In the genomic region with DNA sequence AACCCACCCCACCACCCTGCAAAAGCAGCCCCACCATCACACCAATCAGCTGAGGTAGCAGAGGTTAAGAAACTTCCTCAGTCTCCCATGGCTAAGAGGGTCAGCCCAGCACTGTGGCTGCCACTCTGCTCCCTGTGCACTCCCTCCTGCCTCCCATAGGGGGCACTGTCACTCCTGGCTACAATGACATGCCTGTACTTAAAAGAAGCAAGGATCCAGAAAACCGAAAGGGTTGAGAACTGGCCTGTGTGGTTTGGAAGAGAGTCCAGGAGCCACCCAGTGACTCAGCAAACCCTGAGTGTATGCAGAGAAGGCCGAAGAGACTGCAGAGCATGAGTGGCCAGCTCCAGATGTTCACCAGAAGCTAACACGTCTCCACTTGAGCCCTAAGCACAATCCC, we compare ENCODE assay signal across 9 mouse cellular contexts. TPM values are rescaled to one million over a fixed set of nuclear protein-coding genes. Genes with fewer than 3 reads are reported as not detected.
DNase-seq lines count a peak whose midpoint lies in the region; ATAC-seq and TF ChIP-seq lines count a peak whose summit lies in the region.
"Had no signal": no experiment of that assay in that cellular context is flagged by ENCODE, and none has a peak within 500 bp of the region (broad histone marks: within the 10 kb centered on the region; RNA-seq: fewer than 3 reads in every experiment).

No protein-coding gene starts in this region.

- no peak overlapping the region for H3K27ac ChIP-seq in MEL (ENCODE audit: control insufficient read depth, low read depth, low read length)
- H3K27ac ChIP-seq in kidney, adult 2 months (ENCODE audit: insufficient read depth, low read depth, low read length) = no peak overlapping the region
- H3K27ac ChIP-seq in liver, postnatal 0 days (ENCODE audit: low read depth) = no peak overlapping the region
- H3K27ac ChIP-seq: heart, embryonic 13.5 days had no signal

- TF ChIP-seq RAD21 in MEL (IDR thresholded peaks at IDR 0.05; ENCODE audit: low read depth, low read length) = peak; percentile 72

- no peak for TF ChIP-seq EP300 in MEL (IDR thresholded peaks at IDR 0.05; ENCODE audit: low read depth in 1 of 2, low read length in 2 of 2)
- no peak for TF ChIP-seq EP300 in liver, postnatal 0 days (IDR thresholded peaks at IDR 0.05; ENCODE audit: low read depth)

- H3K4me1 ChIP-seq in MEL (ENCODE audit: control insufficient read depth in 1 of 2, insufficient read depth in 2 of 2, low read length in 2 of 2) = no peaks in the 10 kb centered on the region
- 0 out of 2 replicates have a peak, but pooled peaks cover 3% of the 10 kb centered on the region for H3K4me1 ChIP-seq in kidney, adult 2 months (ENCODE audit: control insufficient read depth, insufficient read depth, low read length)
- H3K4me1 ChIP-seq in liver, postnatal 0 days (ENCODE audit: insufficient read depth) = peaks cover 3% of the 10 kb centered on the region; the same call in 1 of the 2 replicates

- ATAC-seq in liver, postnatal 0 days = peak; percentile 35; the same call in 1 of the 2 replicates

- peaks cover 0 to 1% of the 10 kb centered on the region in 2 experiments; a peak in 2 of 4 replicates for H3K27me3 ChIP-seq in MEL (ENCODE audit: control insufficient read depth in 1 of 2, insufficient read depth in 2 of 2, low read length in 2 of 2)
- H3K27me3 ChIP-seq in kidney, adult 2 months (replicated peaks; ENCODE audit: control insufficient read depth, insufficient read depth, low read length) = no peaks in the 10 kb centered on the region
- no peaks in the 10 kb centered on the region for H3K27me3 ChIP-seq in liver, postnatal 0 days (ENCODE audit: insufficient read depth, low read length)

- no peak overlapping the region for H3K4me2 ChIP-seq in liver, postnatal 0 days (ENCODE audit: low read depth, low read length)
- H3K4me2 ChIP-seq: heart, embryonic 13.5 days had no signal

- H3K9me3 ChIP-seq in MEL (replicated peaks; ENCODE audit: insufficient read depth, low read length) = no peaks in the 10 kb centered on the region
- no peaks in the 10 kb centered on the region for H3K9me3 ChIP-seq in liver, postnatal 0 days (ENCODE audit: low read length)
- H3K9me3 ChIP-seq: heart, embryonic 13.5 days had no signal

- TF ChIP-seq POLR2A in MEL (IDR thresholded peaks at IDR 0.05; ENCODE audit: control insufficient read depth in 1 of 2, insufficient read depth in 1 of 2, low read depth in 1 of 2, low read length in 2 of 2, poor library complexity in 1 of 2) = no peak
- no peak for TF ChIP-seq POLR2A in kidney, adult 2 months (IDR thresholded peaks at IDR 0.05; ENCODE audit: low read depth, low read length)

- no peaks in the 10 kb centered on the region for H3K36me3 ChIP-seq in MEL (ENCODE audit: control insufficient read depth in 1 of 2, insufficient read depth in 2 of 2, low read length in 2 of 2)
- no peaks in the 10 kb centered on the region for H3K36me3 ChIP-seq in kidney, adult 2 months (ENCODE audit: control insufficient read depth, insufficient read depth, low read length)
- H3K36me3 ChIP-seq in liver, postnatal 0 days (replicated peaks; ENCODE audit: insufficient read depth, low read length) = no peaks in the 10 kb centered on the region
- H3K36me3 ChIP-seq: heart, embryonic 13.5 days had no signal

- peak; percentile 87 to 97 (median 89) for TF ChIP-seq CTCF in MEL (IDR thresholded peaks at IDR 0.05 in 2 of 3, conservative IDR thresholded peaks at IDR 0.05 in 1 of 3; ENCODE audit: control insufficient read depth in 1 of 3, insufficient read depth in 1 of 3, low read depth in 2 of 3, low read length in 3 of 3, poor library complexity in 1 of 3, severe bottlenecking in 1 of 3)
- TF ChIP-seq CTCF in kidney, adult 2 months (conservative IDR thresholded peaks at IDR 0.05; ENCODE audit: insufficient read depth, insufficient read length, low read depth, low read length) = peak; percentile 97
- peak; percentile 90 for TF ChIP-seq CTCF in liver, postnatal 0 days (IDR thresholded peaks at IDR 0.05; ENCODE audit: low read depth)

- no peak overlapping the region for H3K4me3 ChIP-seq in MEL (ENCODE audit: control insufficient read depth in 1 of 2, insufficient read depth in 1 of 2, low read depth in 2 of 2, low read length in 2 of 2)
- no peak overlapping the region for H3K4me3 ChIP-seq in kidney, adult 2 months (ENCODE audit: insufficient read depth, low read depth, low read length)
- no peak overlapping the region for H3K4me3 ChIP-seq in liver, postnatal 0 days (ENCODE audit: low read depth, low read length)
- H3K4me3 ChIP-seq: heart, embryonic 13.5 days had no signal

- H3K79me2 ChIP-seq in MEL (ENCODE audit: control insufficient read depth, insufficient read depth, low read length, poor library complexity) = no peaks in the 10 kb centered on the region

- DNase-seq in 3T3-L1 (ENCODE audit: low read depth, low spot score) = peak; percentile 99
- DNase-seq in MEL (ENCODE audit: low read depth, low spot score) = peak; percentile 69
- DNase-seq in cerebellum, adult 18-20 months = peak; percentile 38 to 53
- peak; percentile 68 to 75 for DNase-seq in gastrocnemius, adult 8-10 months (ENCODE audit: low spot score in 2 of 2)
- peak; percentile 83 for DNase-seq in kidney, adult 2 months
- peak; percentile 63 for DNase-seq in liver, postnatal 0 days
- peak; percentile 36 for DNase-seq in ovary, postnatal 10 days (ENCODE audit: low spot score)
- DNase-seq in urinary bladder, postnatal 14 days (ENCODE audit: low spot score) = peak; percentile 81

- 31% methylated on average over 3 of the region's 3 CpGs for WGBS in kidney, adult 2 months
- WGBS in liver, postnatal 0 days (ENCODE audit: insufficient replicate concordance) = 24% methylated on average over 3 of the region's 3 CpGs

- H3K9ac ChIP-seq in MEL (ENCODE audit: control insufficient read depth, low read depth, low read length, poor library complexity, severe bottlenecking) = no peak overlapping the region
- peak overlapping the region; percentile 21; the same call in 1 of the 2 replicates for H3K9ac ChIP-seq in liver, postnatal 0 days (replicated peaks)
- H3K9ac ChIP-seq: heart, embryonic 13.5 days had no signal

TF ChIP-seq in MEL, 35 proteins besides CTCF, POLR2A, EP300 and RAD21:
- TF ChIP-seq E2F4 (IDR thresholded peaks at IDR 0.05; ENCODE audit: borderline replicate concordance, low read depth, low read length) (no peak), CHD1 (IDR thresholded peaks at IDR 0.05; ENCODE audit: low read depth, low read length) (no peak), TCF12 (IDR thresholded peaks at IDR 0.05; ENCODE audit: low read depth, low read length) (no peak), SIN3A (IDR thresholded peaks at IDR 0.05; ENCODE audit: low read length) (peak; percentile 35; the same call in 1 of the 2 replicates), ZC3H11A (IDR thresholded peaks at IDR 0.05; ENCODE audit: low read depth, low read length) (peak; percentile 71), SMC3 (IDR thresholded peaks at IDR 0.05; ENCODE audit: low read depth, low read length) (peak; percentile 76), HCFC1 (IDR thresholded peaks at IDR 0.05; ENCODE audit: low read depth, low read length) (no peak)
TF ChIP-seq in MEL: peak in this region for 3.

RNA-seq across cellular contexts. Expression of a gene that starts 4.1 kb away (rescaled TPM):
- total RNA-seq in MEL (2012; rRNA removed) = not detected in 2 replicates
- polyA plus RNA-seq in MEL (2012; ENCODE audit: insufficient read depth in 1 of 2, insufficient read length in 2 of 2, low read depth in 1 of 2, low replicate concordance in 2 of 2, missing spikeins in 1 of 2) = under 1 TPM in 1 of 2 experiments, not detected in 1; 0.13 TPM
- under 1 TPM in 3 of 4 experiments, not detected in 1; 0.44 to 0.92 (median 0.67) TPM for total RNA-seq in gastrocnemius, adult 8-10 months (2022)
- 2.5 and 4.3 TPM in 2 replicates for polyA plus RNA-seq in kidney, adult 2 months (2012; rRNA removed)
- polyA plus RNA-seq in liver, postnatal 0 days (2015; fragmentation: Nextera tagmentation; extraction: Ambion mirVana) = 17.2 and 18.0 TPM in 2 replicates

RNA-seq across cellular contexts. Expression of a gene that starts 7.8 kb away (rescaled TPM):
- total RNA-seq in MEL (2012; rRNA removed) = 0.10 TPM in 1 of 2 replicates, not detected in the other
- under 1 TPM in 1 of 2 experiments, not detected in 1; 0.24 TPM for polyA plus RNA-seq in MEL (2012; ENCODE audit: insufficient read depth in 1 of 2, insufficient read length in 2 of 2, low read depth in 1 of 2, low replicate concordance in 2 of 2, missing spikeins in 1 of 2)
- total RNA-seq in gastrocnemius, adult 8-10 months (2022) = 10 to 100 TPM in 2 of 4 experiments, 1 to 10 TPM in 2; 7.4 to 17.1 (median 10.1) TPM
- 24.5 and 28.1 TPM in 2 replicates for polyA plus RNA-seq in kidney, adult 2 months (2012; rRNA removed)
- polyA plus RNA-seq in liver, postnatal 0 days (2015; fragmentation: Nextera tagmentation; extraction: Ambion mirVana) = 39.2 and 42.2 TPM in 2 replicates

RNA-seq across cellular contexts. Expression of a gene that starts 29.7 kb away (rescaled TPM):
- not detected in 2 replicates for total RNA-seq in MEL (2012; rRNA removed)
- polyA plus RNA-seq in MEL (2012; ENCODE audit: insufficient read depth in 1 of 2, insufficient read length in 2 of 2, low read depth in 1 of 2, low replicate concordance in 2 of 2, missing spikeins in 1 of 2) = under 1 TPM in 1 of 2 experiments, not detected in 1; 0.06 TPM
- not detected for total RNA-seq in gastrocnemius, adult 8-10 months (2022)
- 0.41 and 0.63 TPM in 2 replicates for polyA plus RNA-seq in kidney, adult 2 months (2012; rRNA removed)
- polyA plus RNA-seq in liver, postnatal 0 days (2015; fragmentation: Nextera tagmentation; extraction: Ambion mirVana) = 1.9 and 2.0 TPM in 2 replicates
- polyA plus RNA-seq: heart, embryonic 13.5 days had no signal

RNA-seq across cellular contexts. Expression of a gene that starts 43.8 kb away (rescaled TPM):
- 115 and 134 TPM in 2 replicates for total RNA-seq in MEL (2012; rRNA removed)
- polyA plus RNA-seq in MEL (2012; ENCODE audit: insufficient read depth in 1 of 2, insufficient read length in 2 of 2, low read depth in 1 of 2, low replicate concordance in 2 of 2, missing spikeins in 1 of 2) = 100 to 1,000 TPM in 1 of 2 experiments, not detected in 1; 164 TPM
- total RNA-seq in gastrocnemius, adult 8-10 months (2022) = 10 to 100 TPM; 86.8 to 93.3 (median 88.1) TPM
- 172 and 198 TPM in 2 replicates for polyA plus RNA-seq in kidney, adult 2 months (2012; rRNA removed)
- polyA plus RNA-seq in liver, postnatal 0 days (2015; fragmentation: Nextera tagmentation; extraction: Ambion mirVana) = 126 and 134 TPM in 2 replicates

RNA-seq across cellular contexts. Expression of a gene that starts 46.9 kb away (rescaled TPM):
- total RNA-seq in MEL (2012; rRNA removed) = not detected in 2 replicates
- polyA plus RNA-seq in MEL (2012; ENCODE audit: insufficient read depth in 1 of 2, insufficient read length in 2 of 2, low read depth in 1 of 2, low replicate concordance in 2 of 2, missing spikeins in 1 of 2) = not detected
- 100 to 1,000 TPM in 2 of 4 experiments, 10 to 100 TPM in 2; 78.6 to 144 (median 111) TPM for total RNA-seq in gastrocnemius, adult 8-10 months (2022)
- polyA plus RNA-seq in kidney, adult 2 months (2012; rRNA removed) = 190 and 212 TPM in 2 replicates
- polyA plus RNA-seq in liver, postnatal 0 days (2015; fragmentation: Nextera tagmentation; extraction: Ambion mirVana) = 11.7 TPM in 2 replicates

Comparison
In these comparisons a context has a peak if more than half of its experiments do, and no peak if none do; other contexts are left out.
1. DNase-seq: peak in every context shown above with its lines; median percentile 99 in 3T3-L1; 83 in kidney, adult 2 months; 81 in urinary bladder, postnatal 14 days; 72 in gastrocnemius, adult 8-10 months; 69 in MEL; 63 in liver, postnatal 0 days; 46 in cerebellum, adult 18-20 months; 36 in ovary, postnatal 10 days.
2. RNA of a gene that starts 7.8 kb away (polyA plus RNA-seq): 39.2 to 42.2 TPM in liver, postnatal 0 days and 24.5 to 28.1 TPM in kidney, adult 2 months; 0.24 TPM in MEL; every median in the first group is over 10 times any median in the second.
3. Peak in every context shown above with its lines, with median percentiles within 50 percentile points of each other: CTCF ChIP-seq.